Mouse (Mus musculus) lung, adult 2 months (tissue): Measurements from ENCODE around the gene Ccser1. TPM values are rescaled to one million over a fixed set of nuclear protein-coding genes. Genes with fewer than 3 reads are reported as not detected.

Experiments used
- DNase-seq: peaks from one replicate; pipeline ENCODE4 v3.0.0; 2022
- H3K4me1 ChIP-seq: fragments of 200-500 bp; 2 replicates; pipeline ENCODE4 v1.6.1; 2011; ENCODE audit warnings: low read length; ENCODE audit not compliant: control insufficient read depth, insufficient read depth
- H3K4me3 ChIP-seq: fragments of 200-500 bp; replicated peaks from 2 replicates; pipeline ENCODE3; 2011; ENCODE audit warnings: low read depth, mild to moderate bottlenecking, control low read depth, low read length; ENCODE audit errors: extremely low read depth
- CTCF ChIP-seq: fragments of 200-500 bp; IDR thresholded peaks from 2 replicates; pipeline ENCODE4 v1.5.1; 2011; ENCODE audit warnings: mild to moderate bottlenecking, low read length, control low read depth; ENCODE audit not compliant: insufficient read depth
- POLR2A ChIP-seq: fragments of 200-500 bp; IDR thresholded peaks from 2 replicates; pipeline ENCODE4 v1.6.1; 2011; ENCODE audit warnings: low read depth, mild to moderate bottlenecking, control low read depth, low read length, borderline replicate concordance; ENCODE audit errors: extremely low read depth
- WGBS: fragments of 180-500 bp; shearing (Covaris S2); methylation state at CpG from one replicate; pipeline ENCODE4 v1.1.7; 2018; 5-methylcytosine and 5-hydroxymethylcytosine counted together
- polyA plus RNA-seq: library from polyadenylated mRNA; depleted of rRNA; stranded (reverse); fragments of >200 nt; gene quantifications from 2 replicates; pipeline ENCODE4 v1.2.3, GENCODE M21; 2012

Gene Ccser1
- polyA plus RNA-seq, 1 experiment = 5.6 TPM

GRCm38 (mm10) chr6:61485336-61485735 is 305.2 kb downstream of the Ccser1 start:
- DNase-seq = no peak
- H3K4me3 ChIP-seq = no peak overlapping the region
- no peaks in the 10 kb centered on the region for H3K4me1 ChIP-seq
- TF ChIP-seq POLR2A = no peak
- no peak for TF ChIP-seq CTCF
- WGBS = 31% methylated on average over 3 of the region's 3 CpGs

GRCm38 (mm10) chr6:61491979-61492821 is 312.1 kb downstream of the Ccser1 start:
- Histone ChIP-seq H3K4me3 (no peak overlapping the region), H3K4me1 (no peaks in the 10 kb centered on the region)
- DNase-seq = no peak
- 79% methylated on average over 4 of the region's 4 CpGs for WGBS
- TF ChIP-seq CTCF (no peak), POLR2A (no peak)

GRCm38 (mm10) chr6:61493386-61493785 is 313.3 kb downstream of the Ccser1 start:
- Histone ChIP-seq H3K4me3 (no peak overlapping the region), H3K4me1 (no peaks in the 10 kb centered on the region)
- TF ChIP-seq POLR2A (no peak), CTCF (no peak)
- DNase-seq = no peak
- 93% methylated on average over 5 of the region's 5 CpGs for WGBS

GRCm38 (mm10) chr6:61515310-61515709 is 335.2 kb downstream of the Ccser1 start:
- Histone ChIP-seq H3K4me1 (no peaks in the 10 kb centered on the region), H3K4me3 (no peak overlapping the region)
- WGBS = 68% methylated on average over 2 of the region's 2 CpGs
- DNase-seq = no peak
- TF ChIP-seq CTCF = no peak
- TF ChIP-seq POLR2A = no peak

GRCm38 (mm10) chr6:61521587-61521986 is 341.5 kb downstream of the Ccser1 start:
- no peak for DNase-seq
- H3K4me1 ChIP-seq = no peaks in the 10 kb centered on the region
- TF ChIP-seq CTCF (no peak), POLR2A (no peak)
- WGBS = 85% methylated on average over 2 of the region's 2 CpGs
- H3K4me3 ChIP-seq = no peak overlapping the region

GRCm38 (mm10) chr6:61522108-61522507 is 342.0 kb downstream of the Ccser1 start:
- WGBS = 76% methylated on average over 3 of the region's 3 CpGs
- Histone ChIP-seq H3K4me3 (no peak overlapping the region), H3K4me1 (no peaks in the 10 kb centered on the region)
- TF ChIP-seq CTCF (no peak), POLR2A (no peak)
- no peak for DNase-seq

GRCm38 (mm10) chr6:61523748-61524493 is 343.8 kb downstream of the Ccser1 start:
- 39% methylated on average over 14 of the region's 14 CpGs for WGBS
- no peaks in the 10 kb centered on the region for H3K4me1 ChIP-seq
- DNase-seq = no peak
- TF ChIP-seq CTCF = no peak
- TF ChIP-seq POLR2A = no peak
- H3K4me3 ChIP-seq = no peak overlapping the region

GRCm38 (mm10) chr6:61540732-61541131 is 360.6 kb downstream of the Ccser1 start:
- Histone ChIP-seq H3K4me1 (no peaks in the 10 kb centered on the region), H3K4me3 (no peak overlapping the region)
- TF ChIP-seq POLR2A (no peak), CTCF (no peak)
- no peak for DNase-seq

GRCm38 (mm10) chr6:61543459-61544044 is 363.4 kb downstream of the Ccser1 start:
- TF ChIP-seq POLR2A = no peak
- TF ChIP-seq CTCF = no peak
- no peaks in the 10 kb centered on the region for H3K4me1 ChIP-seq
- whole genome bisulfite sequencing = 86% methylated on average over 7 of the region's 7 CpGs

More at GRCm38 (mm10) chr6:61543459-61544044, 363.4 kb downstream of the Ccser1 start:
- no peak for DNase-seq
- no peak overlapping the region for H3K4me3 ChIP-seq
